In the genomic region with DNA sequence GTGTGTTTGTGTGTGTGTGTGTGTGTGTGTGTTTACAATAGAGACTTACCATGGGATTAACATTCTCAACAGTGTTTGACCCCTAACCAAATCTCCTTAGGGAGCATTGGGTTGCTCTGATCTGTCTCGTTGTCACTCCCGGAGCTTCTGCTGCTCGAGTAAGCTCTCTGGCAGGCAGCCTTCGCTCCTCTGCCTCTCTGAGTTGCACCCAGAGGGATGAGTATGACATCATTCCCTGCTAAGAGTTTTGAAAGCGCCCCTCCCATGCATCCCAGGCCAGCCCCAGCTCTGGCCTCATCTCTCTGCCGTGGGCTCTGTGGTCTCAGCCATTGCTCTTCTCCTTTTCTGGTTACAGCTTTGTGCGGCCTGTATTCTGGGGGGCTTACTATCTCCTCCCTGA, we compare ENCODE assay signal across 12 mouse cellular contexts. TPM values are rescaled to one million over a fixed set of nuclear protein-coding genes. Genes with fewer than 3 reads are reported as not detected.
DNase-seq lines count a peak whose midpoint lies in the region; ATAC-seq and TF ChIP-seq lines count a peak whose summit lies in the region.
"Had no signal": no experiment of that assay in that cellular context is flagged by ENCODE, and none has a peak within 500 bp of the region (broad histone marks: within the 10 kb centered on the region; RNA-seq: fewer than 3 reads in every experiment).

No protein-coding gene starts in this region.

- intact Hi-C loops in left cerebral cortex, postnatal 14 days (cut with DNase I): no loop called here

- WGBS in midbrain, postnatal 0 days: 53% methylated on average over 7 of the region's 7 CpGs
- 42% methylated on average over 7 of the region's 7 CpGs for WGBS in midbrain, embryonic 16.5 days
- 34% methylated on average over 7 of the region's 7 CpGs for WGBS in heart, embryonic 15.5 days
- 42% methylated on average over 7 of the region's 7 CpGs for WGBS in stomach, embryonic 16.5 days

- no peaks in the 10 kb centered on the region for H3K36me3 ChIP-seq in midbrain, postnatal 0 days (ENCODE audit: insufficient read depth, low read length)
- H3K36me3 ChIP-seq in midbrain, embryonic 16.5 days (ENCODE audit: control insufficient read depth, insufficient read depth, low read length): no peaks in the 10 kb centered on the region
- no peaks in the 10 kb centered on the region for H3K36me3 ChIP-seq in heart, embryonic 15.5 days
- H3K36me3 ChIP-seq in stomach, embryonic 16.5 days (ENCODE audit: control insufficient read depth, insufficient read depth, low read length): no peaks in the 10 kb centered on the region
- H3K36me3 ChIP-seq: kidney, embryonic 15.5 days; liver, embryonic 15.5 days had no signal

- H3K27me3 ChIP-seq in midbrain, postnatal 0 days (ENCODE audit: insufficient read depth, low read length): no peaks in the 10 kb centered on the region
- H3K27me3 ChIP-seq in midbrain, embryonic 16.5 days (ENCODE audit: control insufficient read depth, insufficient read depth, low read depth, low read length): no peaks in the 10 kb centered on the region
- H3K27me3 ChIP-seq in heart, embryonic 15.5 days: no peaks in the 10 kb centered on the region
- no peaks in the 10 kb centered on the region for H3K27me3 ChIP-seq in stomach, embryonic 16.5 days (ENCODE audit: control insufficient read depth, insufficient read depth, low read length)
- H3K27me3 ChIP-seq: kidney, embryonic 15.5 days had no signal

- no peak for TF ChIP-seq CTCF in midbrain, postnatal 0 days (IDR thresholded peaks at IDR 0.05)

- no peaks in the 10 kb centered on the region for H3K9me3 ChIP-seq in midbrain, postnatal 0 days (ENCODE audit: low read length)
- no peaks in the 10 kb centered on the region for H3K9me3 ChIP-seq in midbrain, embryonic 16.5 days (replicated peaks; ENCODE audit: control insufficient read depth, low read length, poor library complexity, severe bottlenecking)
- H3K9me3 ChIP-seq in heart, embryonic 15.5 days (replicated peaks): no peaks in the 10 kb centered on the region
- H3K9me3 ChIP-seq in stomach, embryonic 16.5 days (replicated peaks; ENCODE audit: control insufficient read depth, low read length): no peaks in the 10 kb centered on the region
- H3K9me3 ChIP-seq: kidney, embryonic 15.5 days; liver, embryonic 15.5 days had no signal

- no peak overlapping the region for H3K4me3 ChIP-seq in midbrain, postnatal 0 days (ENCODE audit: low read depth, low read length)
- H3K4me3 ChIP-seq in midbrain, embryonic 16.5 days (ENCODE audit: low read depth, low read length): no peak overlapping the region
- H3K4me3 ChIP-seq in heart, embryonic 15.5 days: no peak overlapping the region
- H3K4me3 ChIP-seq in stomach, embryonic 16.5 days (replicated peaks; ENCODE audit: low read length): no peak overlapping the region
- H3K4me3 ChIP-seq: kidney, embryonic 15.5 days; liver, embryonic 15.5 days had no signal

- no peak overlapping the region for H3K27ac ChIP-seq in midbrain, postnatal 0 days (ENCODE audit: low read depth, low read length)
- no peak overlapping the region for H3K27ac ChIP-seq in midbrain, embryonic 16.5 days (ENCODE audit: low read length)
- no peak overlapping the region for H3K27ac ChIP-seq in heart, embryonic 15.5 days
- H3K27ac ChIP-seq in stomach, embryonic 16.5 days (ENCODE audit: low read length): 0 out of 2 replicates have a peak overlapping the region, but pooled peaks have one; percentile 0
- H3K27ac ChIP-seq: kidney, embryonic 15.5 days; liver, embryonic 15.5 days had no signal

- no peaks in the 10 kb centered on the region; the same call in 1 of the 2 replicates for H3K4me1 ChIP-seq in midbrain, postnatal 0 days (ENCODE audit: insufficient read depth, low read length)
- 0 out of 2 replicates have a peak, but pooled peaks cover 2% of the 10 kb centered on the region for H3K4me1 ChIP-seq in midbrain, embryonic 16.5 days (ENCODE audit: control insufficient read depth, insufficient read depth, low read length)
- peaks cover 10% of the 10 kb centered on the region for H3K4me1 ChIP-seq in heart, embryonic 15.5 days (replicated peaks)
- H3K4me1 ChIP-seq in stomach, embryonic 16.5 days (ENCODE audit: control insufficient read depth, insufficient read depth, low read length): peaks cover 18% of the 10 kb centered on the region
- H3K4me1 ChIP-seq: liver, embryonic 15.5 days had no signal

- no peak overlapping the region for H3K9ac ChIP-seq in midbrain, postnatal 0 days (replicated peaks; ENCODE audit: low read length, poor library complexity, severe bottlenecking)
- no peak overlapping the region for H3K9ac ChIP-seq in midbrain, embryonic 16.5 days (ENCODE audit: low read depth, low read length)
- H3K9ac ChIP-seq in heart, embryonic 15.5 days: no peak overlapping the region
- no peak overlapping the region for H3K9ac ChIP-seq in stomach, embryonic 16.5 days (ENCODE audit: low read length)
- H3K9ac ChIP-seq: kidney, embryonic 15.5 days; liver, embryonic 15.5 days had no signal

- peak; percentile 76; the same call in 1 of the 2 replicates for ATAC-seq in frontal cortex, adult (ENCODE audit: low TSS enrichment)
- ATAC-seq in midbrain, postnatal 0 days (ENCODE audit: low FRiP score): no peak
- no peak for ATAC-seq in midbrain, embryonic 16.5 days
- ATAC-seq in heart, embryonic 15.5 days (replicated peaks; ENCODE audit: insufficient number of reproducible peaks, insufficient read depth, low FRiP score, low read depth): 0 out of 2 replicates have a peak, but pooled peaks have one; percentile 24
- peak; percentile 51 for ATAC-seq in stomach, embryonic 16.5 days (ENCODE audit: insufficient read depth, low FRiP score)

- no peak for DNase-seq in frontal cortex, postnatal 25 days (ENCODE audit: low spot score in 2 of 2)
- DNase-seq in midbrain, postnatal 0 days (ENCODE audit: low spot score): peak; percentile 29
- no peak for DNase-seq in left cerebral cortex, postnatal 14 days (ENCODE audit: low spot score in 2 of 2)
- DNase-seq in adipocyte (ENCODE audit: low spot score): no peak
- DNase-seq: cerebellum, adult 9-11 months; thymus, postnatal 4 days had no signal

- no peak overlapping the region for H3K4me2 ChIP-seq in midbrain, postnatal 0 days (ENCODE audit: low read depth, low read length, poor library complexity, severe bottlenecking)
- H3K4me2 ChIP-seq in midbrain, embryonic 16.5 days (ENCODE audit: low read length): no peak overlapping the region
- no peak overlapping the region for H3K4me2 ChIP-seq in heart, embryonic 15.5 days
- H3K4me2 ChIP-seq in stomach, embryonic 16.5 days (ENCODE audit: low read depth, low read length): no peak overlapping the region
- H3K4me2 ChIP-seq: kidney, embryonic 15.5 days; liver, embryonic 15.5 days had no signal

RNA-seq across cellular contexts. Expression of gene Wnt11, which starts 33.8 kb away (rescaled TPM):
- 3.2 and 3.7 TPM in 2 replicates for total RNA-seq in midbrain, postnatal 0 days (2014; rRNA removed)
- polyA plus RNA-seq in midbrain, postnatal 0 days (2015; fragmentation: Nextera tagmentation; extraction: Ambion mirVana): 1.8 and 1.9 TPM in 2 replicates
- 1.0 and 1.2 TPM in 2 replicates for polyA plus RNA-seq in midbrain, embryonic 16.5 days (2015; fragmentation: Nextera tagmentation; extraction: Ambion mirVana)
- 7.0 and 12.5 TPM in 2 replicates for polyA plus RNA-seq in heart, embryonic 15.5 days (2015; fragmentation: Nextera tagmentation; extraction: Ambion mirVana)
- 4.7 and 5.8 TPM in 2 replicates for polyA plus RNA-seq in stomach, embryonic 16.5 days (2015; fragmentation: Nextera tagmentation; extraction: Ambion mirVana)
- total RNA-seq in left cerebral cortex, postnatal 14 days (2021): under 1 TPM; 0.15 to 0.42 TPM

Comparison
In these comparisons a context has a peak if more than half of its experiments do, and no peak if none do; other contexts are left out.
1. ATAC-seq: peak in frontal cortex, adult (single experiment), heart, embryonic 15.5 days (single experiment) and stomach, embryonic 16.5 days (single experiment); none in midbrain, postnatal 0 days (single experiment) and midbrain, embryonic 16.5 days (single experiment).